Mouse (Mus musculus) urinary bladder, adult 18-20 months (tissue): ENCODE measurements around the gene Usp42.

ENCODE experiments used
- DNase-seq, 2 experiments: peaks; one replicate each; pipeline ENCODE4 v3.0.0; 2022; ENCODE audit warnings: low spot score in 2 of 2, mixed read lengths in 2 of 2

The Usp42 gene

GRCm38 (mm10) chr5:143732180-143732891 is at the start of gene Usp42:
Gene Usp42 (minus strand): TSS chr5:143732280.
- peak; percentile 82 to 95 for DNase-seq

GRCm38 (mm10) chr5:143760508-143760907 is 28.4 kb upstream of the Usp42 start:
- no peak for DNase-seq

GRCm38 (mm10) chr5:143759554-143759953 is 27.5 kb upstream of the Usp42 start:
- DNase-seq: no peak

- peak; percentile 75 to 84 for DNase-seq
Observed at GRCm38 (mm10) chr5:143757755-143758443, 25.8 kb upstream of the Usp42 start.

GRCm38 (mm10) chr5:143755529-143756141 is 23.6 kb upstream of the Usp42 start:
- no peak for DNase-seq

- no peak for DNase-seq
Observed at GRCm38 (mm10) chr5:143749630-143750208, 17.6 kb upstream of the Usp42 start.

- peak in 1 of 2 experiments; percentile 19 for DNase-seq
Observed at GRCm38 (mm10) chr5:143731483-143732112, 482 bp downstream of the Usp42 start.

- DNase-seq: no peak
Observed at GRCm38 (mm10) chr5:143730915-143731314, 1.2 kb downstream of the Usp42 start.

- no peak for DNase-seq
Observed at GRCm38 (mm10) chr5:143721962-143722361, 10.1 kb downstream of the Usp42 start.

- no peak for DNase-seq
Observed at GRCm38 (mm10) chr5:143712011-143712800, 19.9 kb downstream of the Usp42 start.

GRCm38 (mm10) chr5:143711326-143711725 is 20.8 kb downstream of the Usp42 start:
- DNase-seq: peak; percentile 25 to 37

GRCm38 (mm10) chr5:143706822-143707200 is 25.3 kb downstream of the Usp42 start:
- no peak for DNase-seq

GRCm38 (mm10) chr5:143706030-143706821 is 25.9 kb downstream of the Usp42 start:
- no peak for DNase-seq

GRCm38 (mm10) chr5:143705659-143705982 is 26.5 kb downstream of the Usp42 start:
- DNase-seq: no peak

GRCm38 (mm10) chr5:143704875-143705658 is 27.0 kb downstream of the Usp42 start:
- DNase-seq: no peak

GRCm38 (mm10) chr5:143701074-143701473 is 31.0 kb downstream of the Usp42 start:
- DNase-seq: no peak

GRCm38 (mm10) chr5:143700247-143700646 is 31.8 kb downstream of the Usp42 start:
- DNase-seq: no peak

GRCm38 (mm10) chr5:143698454-143698853 is 33.6 kb downstream of the Usp42 start:
- DNase-seq: no peak

- DNase-seq: no peak
Observed at GRCm38 (mm10) chr5:143696323-143696722, 35.8 kb downstream of the Usp42 start.

GRCm38 (mm10) chr5:143690926-143691325 is 41.2 kb downstream of the Usp42 start:
- no peak for DNase-seq
